Mouse (Mus musculus): ENCODE measurements at regions not wholly inside any gene's neighbourhood (a gene's known extent, or its start where the extent isn't known, plus 50 kb on each side); places are given as distances from the start of the nearest gene placed in this dataset.

GRCm38 (mm10) chr10:54858075-54858474 lies 781.7 kb upstream of the Man1a start:
- Histone ChIP-seq H3K9ac (ENCODE audit: low read depth, low read length) (no peak overlapping the region), H3K4me3 (ENCODE audit: low read depth, low read length) (no peak overlapping the region), H3K4me1 (replicated peaks; ENCODE audit: control insufficient read depth, insufficient read depth, low read length) (no peaks in the 10 kb centered on the region), H3K4me2 (replicated peaks; ENCODE audit: low read depth, low read length) (no peak overlapping the region), H3K27ac (ENCODE audit: low read depth, low read length) (no peak overlapping the region), H3K9me3 (ENCODE audit: control insufficient read depth, low read length) (no peaks in the 10 kb centered on the region), H3K27me3 (ENCODE audit: control insufficient read depth, insufficient read depth, low read length) (no peaks in the 10 kb centered on the region), H3K36me3 (ENCODE audit: control insufficient read depth, insufficient read depth, low read length) (no peaks in the 10 kb centered on the region)
- ATAC-seq (ENCODE audit: low FRiP score) (no peak), DNase-seq (ENCODE audit: low spot score) (no peak)

- ATAC-seq (ENCODE audit: low FRiP score): no peak
- H3K9ac ChIP-seq (ENCODE audit: low read depth, low read length): no peak overlapping the region
- no peaks in the 10 kb centered on the region for H3K9me3 ChIP-seq (ENCODE audit: control insufficient read depth, low read length)
- WGBS: 90% methylated on average over 2 of the region's 2 CpGs
- H3K36me3 ChIP-seq (ENCODE audit: control insufficient read depth, insufficient read depth, low read length): no peaks in the 10 kb centered on the region
- no peak overlapping the region for H3K4me3 ChIP-seq (ENCODE audit: low read depth, low read length)
- no peak overlapping the region for H3K27ac ChIP-seq (ENCODE audit: low read depth, low read length)
- H3K4me1 ChIP-seq (replicated peaks; ENCODE audit: control insufficient read depth, insufficient read depth, low read length): no peaks in the 10 kb centered on the region
- no peaks in the 10 kb centered on the region for H3K27me3 ChIP-seq (ENCODE audit: control insufficient read depth, insufficient read depth, low read length)
- no peak for DNase-seq (ENCODE audit: low spot score)
- H3K4me2 ChIP-seq (replicated peaks; ENCODE audit: low read depth, low read length): no peak overlapping the region
Measured at GRCm38 (mm10) chr10:54841591-54841990, 765.2 kb upstream of the Man1a start.

- no peak for ATAC-seq (ENCODE audit: low FRiP score)
Measured at GRCm38 (mm10) chr10:54839008-54839407, 762.6 kb upstream of the Man1a start.

GRCm38 (mm10) chr10:54814604-54815122 lies 738.3 kb upstream of the Man1a start:
- Histone ChIP-seq H3K9me3 (ENCODE audit: control insufficient read depth, low read length) (no peaks in the 10 kb centered on the region), H3K4me1 (replicated peaks; ENCODE audit: control insufficient read depth, insufficient read depth, low read length) (no peaks in the 10 kb centered on the region), H3K27me3 (ENCODE audit: control insufficient read depth, insufficient read depth, low read length) (no peaks in the 10 kb centered on the region), H3K4me3 (ENCODE audit: low read depth, low read length) (no peak overlapping the region), H3K9ac (ENCODE audit: low read depth, low read length) (no peak overlapping the region), H3K4me2 (replicated peaks; ENCODE audit: low read depth, low read length) (no peak overlapping the region), H3K27ac (ENCODE audit: low read depth, low read length) (no peak overlapping the region), H3K36me3 (ENCODE audit: control insufficient read depth, insufficient read depth, low read length) (no peaks in the 10 kb centered on the region)
- no peak for ATAC-seq (ENCODE audit: low FRiP score)
- 95% methylated on average over 2 of the region's 2 CpGs for WGBS
- no peak for DNase-seq (ENCODE audit: low spot score)

More at GRCm38 (mm10) chr10:54839008-54839407, 762.6 kb upstream of the Man1a start:
- no peak for DNase-seq (ENCODE audit: low spot score)
- H3K27me3 ChIP-seq (ENCODE audit: control insufficient read depth, insufficient read depth, low read length): no peaks in the 10 kb centered on the region
- H3K36me3 ChIP-seq (ENCODE audit: control insufficient read depth, insufficient read depth, low read length): no peaks in the 10 kb centered on the region
- no peaks in the 10 kb centered on the region for H3K4me1 ChIP-seq (replicated peaks; ENCODE audit: control insufficient read depth, insufficient read depth, low read length)
- H3K9ac ChIP-seq (ENCODE audit: low read depth, low read length): no peak overlapping the region
- H3K4me2 ChIP-seq (replicated peaks; ENCODE audit: low read depth, low read length): no peak overlapping the region
- H3K27ac ChIP-seq (ENCODE audit: low read depth, low read length): no peak overlapping the region
- H3K9me3 ChIP-seq (ENCODE audit: control insufficient read depth, low read length): no peaks in the 10 kb centered on the region
- no peak overlapping the region for H3K4me3 ChIP-seq (ENCODE audit: low read depth, low read length)

GRCm38 (mm10) chr10:54799478-54800196 lies 723.2 kb upstream of the Man1a start:
- Histone ChIP-seq H3K9me3 (ENCODE audit: control insufficient read depth, low read length) (no peaks in the 10 kb centered on the region), H3K27me3 (ENCODE audit: control insufficient read depth, insufficient read depth, low read length) (no peaks in the 10 kb centered on the region), H3K27ac (ENCODE audit: low read depth, low read length) (no peak overlapping the region), H3K4me2 (replicated peaks; ENCODE audit: low read depth, low read length) (no peak overlapping the region), H3K9ac (ENCODE audit: low read depth, low read length) (no peak overlapping the region), H3K36me3 (ENCODE audit: control insufficient read depth, insufficient read depth, low read length) (no peaks in the 10 kb centered on the region), H3K4me3 (ENCODE audit: low read depth, low read length) (no peak overlapping the region), H3K4me1 (replicated peaks; ENCODE audit: control insufficient read depth, insufficient read depth, low read length) (no peaks in the 10 kb centered on the region)
- ATAC-seq (ENCODE audit: low FRiP score): no peak
- 74% methylated on average over 9 of the region's 9 CpGs for WGBS
- peak; percentile 1 for DNase-seq (ENCODE audit: low spot score)

- ATAC-seq (ENCODE audit: low FRiP score): no peak
- Histone ChIP-seq H3K27me3 (ENCODE audit: control insufficient read depth, insufficient read depth, low read length) (no peaks in the 10 kb centered on the region), H3K9ac (ENCODE audit: low read depth, low read length) (no peak overlapping the region), H3K36me3 (ENCODE audit: control insufficient read depth, insufficient read depth, low read length) (no peaks in the 10 kb centered on the region), H3K27ac (ENCODE audit: low read depth, low read length) (no peak overlapping the region), H3K9me3 (ENCODE audit: control insufficient read depth, low read length) (no peaks in the 10 kb centered on the region), H3K4me3 (ENCODE audit: low read depth, low read length) (no peak overlapping the region), H3K4me2 (replicated peaks; ENCODE audit: low read depth, low read length) (no peak overlapping the region), H3K4me1 (replicated peaks; ENCODE audit: control insufficient read depth, insufficient read depth, low read length) (no peaks in the 10 kb centered on the region)
- no peak for DNase-seq (ENCODE audit: low spot score)
- WGBS: 69% methylated on average over 2 of the region's 2 CpGs
Measured at GRCm38 (mm10) chr10:54797306-54797705, 720.9 kb upstream of the Man1a start.

GRCm38 (mm10) chr10:54761084-54761483 lies 684.7 kb upstream of the Man1a start:
- 90% methylated on average over 2 of the region's 2 CpGs for WGBS
- ATAC-seq (ENCODE audit: low FRiP score) (no peak), DNase-seq (ENCODE audit: low spot score) (no peak)
- Histone ChIP-seq H3K4me2 (replicated peaks; ENCODE audit: low read depth, low read length) (no peak overlapping the region), H3K9me3 (ENCODE audit: control insufficient read depth, low read length) (no peaks in the 10 kb centered on the region), H3K36me3 (ENCODE audit: control insufficient read depth, insufficient read depth, low read length) (no peaks in the 10 kb centered on the region), H3K9ac (ENCODE audit: low read depth, low read length) (no peak overlapping the region), H3K4me3 (ENCODE audit: low read depth, low read length) (no peak overlapping the region), H3K27ac (ENCODE audit: low read depth, low read length) (no peak overlapping the region), H3K4me1 (replicated peaks; ENCODE audit: control insufficient read depth, insufficient read depth, low read length) (no peaks in the 10 kb centered on the region), H3K27me3 (ENCODE audit: control insufficient read depth, insufficient read depth, low read length) (no peaks in the 10 kb centered on the region)

- ATAC-seq (ENCODE audit: low FRiP score): no peak
- 80% methylated on average over 2 of the region's 2 CpGs for WGBS
Measured at GRCm38 (mm10) chr10:54749239-54749638, 672.8 kb upstream of the Man1a start.

GRCm38 (mm10) chr10:54737108-54737507 lies 660.7 kb upstream of the Man1a start:
- DNase-seq (ENCODE audit: low spot score) (no peak), ATAC-seq (ENCODE audit: low FRiP score) (no peak)
- H3K36me3 ChIP-seq (ENCODE audit: control insufficient read depth, insufficient read depth, low read length): no peaks in the 10 kb centered on the region
- H3K4me1 ChIP-seq (replicated peaks; ENCODE audit: control insufficient read depth, insufficient read depth, low read length): no peaks in the 10 kb centered on the region
- no peak overlapping the region for H3K4me3 ChIP-seq (ENCODE audit: low read depth, low read length)
- no peaks in the 10 kb centered on the region for H3K9me3 ChIP-seq (ENCODE audit: control insufficient read depth, low read length)
- no peak overlapping the region for H3K9ac ChIP-seq (ENCODE audit: low read depth, low read length)
- no peaks in the 10 kb centered on the region for H3K27me3 ChIP-seq (ENCODE audit: control insufficient read depth, insufficient read depth, low read length)
- no peak overlapping the region for H3K4me2 ChIP-seq (replicated peaks; ENCODE audit: low read depth, low read length)
- H3K27ac ChIP-seq (ENCODE audit: low read depth, low read length): no peak overlapping the region

More at GRCm38 (mm10) chr10:54749239-54749638, 672.8 kb upstream of the Man1a start:
- DNase-seq (ENCODE audit: low spot score): no peak
- Histone ChIP-seq H3K27ac (ENCODE audit: low read depth, low read length) (no peak overlapping the region), H3K27me3 (ENCODE audit: control insufficient read depth, insufficient read depth, low read length) (no peaks in the 10 kb centered on the region), H3K36me3 (ENCODE audit: control insufficient read depth, insufficient read depth, low read length) (no peaks in the 10 kb centered on the region), H3K9me3 (ENCODE audit: control insufficient read depth, low read length) (no peaks in the 10 kb centered on the region), H3K4me1 (replicated peaks; ENCODE audit: control insufficient read depth, insufficient read depth, low read length) (no peaks in the 10 kb centered on the region), H3K9ac (ENCODE audit: low read depth, low read length) (no peak overlapping the region), H3K4me2 (replicated peaks; ENCODE audit: low read depth, low read length) (no peak overlapping the region), H3K4me3 (ENCODE audit: low read depth, low read length) (no peak overlapping the region)

All from hindbrain, embryonic 11.5 days (tissue).